Mouse (Mus musculus) heart, adult 11 months (tissue): Measurements from ENCODE around the gene Cd5l.

Experiments used
- DNase-seq: peaks from one replicate; pipeline ENCODE4 v3.0.0; 2022

Gene Cd5l

DNA sequence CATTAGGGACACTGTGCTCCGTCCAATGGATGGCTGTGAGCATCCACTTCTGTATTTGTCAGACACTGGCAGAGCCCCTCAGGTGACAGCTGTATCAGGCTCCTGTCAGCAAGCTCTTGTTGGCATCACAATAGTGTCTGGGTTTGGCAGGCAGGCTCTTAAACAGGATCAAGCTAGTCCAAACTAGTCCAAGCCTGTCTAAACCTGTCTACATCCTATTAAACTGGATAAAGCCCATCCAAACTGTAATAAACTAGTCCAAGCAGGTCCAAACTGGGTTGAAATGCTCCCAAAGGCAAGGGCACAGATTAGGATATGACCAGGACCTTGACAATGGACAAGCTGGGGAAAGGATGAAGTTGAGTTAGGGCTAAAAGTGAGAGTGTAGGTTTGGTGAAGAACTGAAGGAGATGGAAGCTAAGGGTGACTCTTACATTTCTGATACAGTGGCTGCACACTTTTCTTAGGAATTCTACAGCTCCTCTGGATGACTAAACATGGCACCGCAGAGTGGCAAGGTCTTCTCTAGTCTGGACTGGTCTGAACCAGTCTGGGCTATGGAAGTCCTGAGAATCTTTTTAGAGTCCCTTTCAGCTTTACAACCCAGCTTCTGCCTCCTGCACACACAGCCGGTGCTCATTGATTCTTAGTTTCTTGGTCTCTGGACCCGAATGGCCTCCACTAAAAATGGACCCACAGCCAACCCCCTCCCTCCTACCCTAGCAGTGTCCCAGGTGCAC lies 51.7 kb downstream of the Cd5l start:
- no peak for DNase-seq

DNA sequence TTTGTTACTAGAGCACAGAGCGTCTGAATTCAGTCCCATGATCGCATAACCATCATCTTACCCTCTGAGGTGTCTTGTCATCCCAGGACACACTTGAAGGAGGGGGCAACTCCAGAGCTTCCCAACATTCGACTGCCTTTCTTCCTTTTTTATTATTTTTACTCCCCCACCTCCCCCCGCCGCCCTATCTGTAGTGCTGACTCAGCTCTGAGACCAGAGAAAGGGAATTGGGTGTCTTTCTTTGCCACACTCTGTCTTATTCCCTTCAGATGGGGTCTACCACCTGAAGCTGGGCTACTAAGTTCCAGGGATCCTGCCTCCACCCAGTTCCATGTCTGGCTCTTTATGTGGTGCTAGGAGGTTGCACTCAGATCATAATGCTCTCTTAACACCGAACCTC lies 52.9 kb downstream of the Cd5l start:
- DNase-seq, result no peak

DNA sequence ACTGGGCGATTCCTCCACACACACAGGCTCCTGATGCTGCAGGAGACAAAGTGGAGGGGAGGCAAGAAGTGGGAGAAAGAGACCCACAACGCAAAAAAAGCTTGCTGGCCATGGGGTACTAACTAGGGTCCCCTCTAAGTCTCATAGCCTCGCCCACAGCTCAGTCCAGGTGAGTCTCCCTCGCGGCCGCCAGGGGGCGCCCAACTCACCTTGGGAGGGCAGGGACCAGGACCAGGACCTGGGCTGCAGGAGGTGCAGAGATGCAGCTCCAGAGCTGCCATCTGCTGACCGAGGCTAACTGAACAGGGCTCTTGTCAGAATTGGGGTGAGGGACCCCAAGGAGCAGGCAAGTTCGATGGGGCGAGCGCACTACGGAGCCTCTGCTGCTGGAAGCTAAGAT lies 53.5 kb downstream of the Cd5l start:
- DNase-seq, result peak; percentile 91

DNA sequence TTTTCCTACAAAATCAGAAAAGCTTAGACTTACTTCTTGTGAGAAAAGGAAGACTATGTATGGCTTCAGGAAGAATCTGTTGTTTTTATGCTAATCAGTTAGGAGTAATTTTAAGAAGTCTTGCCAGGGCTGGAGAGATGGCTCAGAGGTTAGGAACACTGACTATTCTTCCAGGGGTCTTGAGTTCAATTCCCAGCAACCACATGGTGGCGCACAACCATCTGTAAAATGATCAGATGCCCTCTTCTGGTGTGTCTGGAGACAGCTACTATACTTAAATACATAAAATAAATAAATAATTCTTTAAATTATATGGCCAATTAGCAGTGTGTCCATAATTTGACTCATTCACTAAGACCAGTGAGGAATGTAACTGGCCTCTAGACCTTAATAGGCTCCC lies 63.0 kb downstream of the Cd5l start:
- peak; percentile 28 for DNase-seq
